Mouse (Mus musculus) neural tube, embryonic 14.5 days (tissue): ENCODE results near the gene Kctd17. TPM values are rescaled to one million over a fixed set of nuclear protein-coding genes. Genes with fewer than 3 reads are reported as not detected.

ENCODE experiments used
- ATAC-seq: fragments of 200-750 bp; cut with Nextera tagmentation; 2 replicates; pipeline ENCODE4 v1.8.0; 2017; ENCODE audit warnings: low read depth, mild to moderate bottlenecking, moderate TSS enrichment, moderate library complexity
- H3K27ac ChIP-seq: fragments of 300-500 bp; sonication (generic); 2 replicates; pipeline ENCODE4 v1.5.1; 2014; ENCODE audit warnings: low read depth, mild to moderate bottlenecking, control low read depth, low read length, moderate library complexity, mixed read lengths
- H3K27me3 ChIP-seq: fragments of 300-500 bp; sonication (generic); 2 replicates; pipeline ENCODE4 v1.6.1; 2014; ENCODE audit warnings: low read length; ENCODE audit not compliant: control insufficient read depth, insufficient read depth
- H3K36me3 ChIP-seq: fragments of 300-500 bp; sonication (generic); 2 replicates; pipeline ENCODE4 v1.6.1; 2014; ENCODE audit warnings: low read length, mixed read lengths; ENCODE audit not compliant: control insufficient read depth, insufficient read depth
- H3K4me1 ChIP-seq: fragments of 300-500 bp; sonication (generic); 2 replicates; pipeline ENCODE4 v1.6.1; 2014; ENCODE audit warnings: low read length; ENCODE audit not compliant: control insufficient read depth, insufficient read depth
- H3K4me2 ChIP-seq: fragments of 300-500 bp; sonication (generic); 2 replicates; pipeline ENCODE4 v1.6.1; 2014; ENCODE audit warnings: mild to moderate bottlenecking, low read depth, low read length, control low read depth
- H3K4me3 ChIP-seq: fragments of 300-500 bp; sonication (generic); 2 replicates; pipeline ENCODE4 v1.5.1; 2014; ENCODE audit warnings: low read depth, low read length, control low read depth, mixed read lengths
- H3K9ac ChIP-seq: fragments of 300-500 bp; sonication (generic); replicated peaks from 2 replicates; pipeline ENCODE4 v1.6.1; 2014; ENCODE audit warnings: low read depth, mild to moderate bottlenecking, control low read depth, low read length, mixed read lengths
- H3K9me3 ChIP-seq: fragments of 300-500 bp; sonication (generic); 2 replicates; pipeline ENCODE4 v1.6.1; 2016; ENCODE audit warnings: low read length; ENCODE audit not compliant: control insufficient read depth
- WGBS: fragments of 180-500 bp; shearing (Covaris S2); extraction: QIAGEN DNeasy Blood & Tissue Kit; methylation state at CpG from one replicate; pipeline ENCODE4 v1.1.7; 2014; 5-methylcytosine and 5-hydroxymethylcytosine counted together
- polyA plus RNA-seq: library from polyadenylated mRNA; unstranded; fragments of >200 nt; fragmentation: Nextera tagmentation; extraction: Ambion mirVana; gene quantifications from 2 replicates; pipeline ENCODE4 v1.2.1, GENCODE M21; 2014

Kctd17 gene
- polyA plus RNA-seq, 1 experiment from 2014 or later: 157 TPM

GRCm38 (mm10) chr15:78429139-78429459, 735 bp downstream of the Kctd17 start:
- Histone ChIP-seq H3K4me1 (peaks cover 15% of the 10 kb centered on the region), H3K27ac (peak overlapping the region; percentile 52), H3K9ac (peak overlapping the region; percentile 93), H3K4me2 (peak overlapping the region; percentile 89), H3K9me3 (no peaks in the 10 kb centered on the region), H3K27me3 (no peaks in the 10 kb centered on the region), H3K36me3 (peaks cover 17% of the 10 kb centered on the region), H3K4me3 (peak overlapping the region; percentile 82)
- no peak for ATAC-seq
- WGBS: 3% methylated on average over 3 of the region's 3 CpGs

GRCm38 (mm10) chr15:78429871-78430622, 1.7 kb downstream of the Kctd17 start:
- ATAC-seq: no peak
- no peak overlapping the region for H3K4me3 ChIP-seq
- WGBS: 89% methylated on average over 13 of the region's 13 CpGs
- H3K27ac ChIP-seq: no peak overlapping the region
- peaks cover 15% of the 10 kb centered on the region for H3K4me1 ChIP-seq
- H3K36me3 ChIP-seq: peaks cover 17% of the 10 kb centered on the region
- H3K9ac ChIP-seq: no peak overlapping the region
- H3K4me2 ChIP-seq: peak overlapping the region; percentile 89
- H3K9me3 ChIP-seq: no peaks in the 10 kb centered on the region
- H3K27me3 ChIP-seq: no peaks in the 10 kb centered on the region

- Histone ChIP-seq H3K4me3 (no peak overlapping the region), H3K9me3 (no peaks in the 10 kb centered on the region), H3K4me1 (peaks cover 15% of the 10 kb centered on the region)
These were observed 2.5 kb downstream of the Kctd17 start for GRCm38 (mm10) chr15:78430874-78431273.

GRCm38 (mm10) chr15:78431541-78432121, 3.3 kb downstream of the Kctd17 start:
- Histone ChIP-seq H3K9me3 (no peaks in the 10 kb centered on the region), H3K27ac (no peak overlapping the region), H3K4me3 (no peak overlapping the region), H3K4me2 (no peak overlapping the region), H3K9ac (no peak overlapping the region), H3K27me3 (no peaks in the 10 kb centered on the region), H3K36me3 (peaks cover 22% of the 10 kb centered on the region), H3K4me1 (peaks cover 22% of the 10 kb centered on the region)
- 84% methylated on average over 7 of the region's 7 CpGs for WGBS
- no peak for ATAC-seq

More at GRCm38 (mm10) chr15:78430874-78431273, 2.5 kb downstream of the Kctd17 start:
- ATAC-seq: no peak
- no peaks in the 10 kb centered on the region for H3K27me3 ChIP-seq
- 79% methylated on average over 10 of the region's 10 CpGs for WGBS
- H3K36me3 ChIP-seq: peaks cover 22% of the 10 kb centered on the region
- H3K27ac ChIP-seq: no peak overlapping the region
- H3K4me2 ChIP-seq: no peak overlapping the region
- H3K9ac ChIP-seq: no peak overlapping the region

- 27% methylated on average over 6 of the region's 6 CpGs for WGBS
- Histone ChIP-seq H3K27ac (no peak overlapping the region), H3K9ac (no peak overlapping the region), H3K4me1 (peaks cover 22% of the 10 kb centered on the region), H3K4me2 (no peak overlapping the region), H3K4me3 (no peak overlapping the region), H3K36me3 (peaks cover 22% of the 10 kb centered on the region), H3K27me3 (no peaks in the 10 kb centered on the region), H3K9me3 (no peaks in the 10 kb centered on the region)
- peak; percentile 3; the same call in 1 of the 2 replicates for ATAC-seq
These were observed 6.6 kb downstream of the Kctd17 start for GRCm38 (mm10) chr15:78434896-78435520.

GRCm38 (mm10) chr15:78435681-78436080, 7.3 kb downstream of the Kctd17 start:
- 79% methylated on average over 11 of the region's 11 CpGs for WGBS
- H3K9ac ChIP-seq: no peak overlapping the region
- H3K27ac ChIP-seq: no peak overlapping the region
- H3K9me3 ChIP-seq: no peaks in the 10 kb centered on the region
- H3K4me2 ChIP-seq: no peak overlapping the region
- no peak overlapping the region for H3K4me3 ChIP-seq
- peaks cover 22% of the 10 kb centered on the region for H3K36me3 ChIP-seq
- no peak for ATAC-seq
- no peaks in the 10 kb centered on the region for H3K27me3 ChIP-seq
- peaks cover 16% of the 10 kb centered on the region for H3K4me1 ChIP-seq

GRCm38 (mm10) chr15:78436380-78437192, 8.2 kb downstream of the Kctd17 start:
- H3K36me3 ChIP-seq: peaks cover 15% of the 10 kb centered on the region
- H3K27ac ChIP-seq: peak overlapping the region; percentile 57
- H3K4me1 ChIP-seq: peaks cover 16% of the 10 kb centered on the region
- 0 out of 2 replicates have a peak overlapping the region, but pooled peaks have one; percentile 37 for H3K9ac ChIP-seq
- WGBS: 11% methylated on average over 29 of the region's 32 CpGs
- peak overlapping the region; percentile 12; the same call in 1 of the 2 replicates for H3K4me3 ChIP-seq
- H3K9me3 ChIP-seq: no peaks in the 10 kb centered on the region
- no peaks in the 10 kb centered on the region for H3K27me3 ChIP-seq
- ATAC-seq: peak; percentile 48; the same call in 1 of the 2 replicates
- peak overlapping the region; percentile 42 for H3K4me2 ChIP-seq

- peaks cover 15% of the 10 kb centered on the region for H3K36me3 ChIP-seq
- peak overlapping the region; percentile 42 for H3K4me2 ChIP-seq
- H3K27ac ChIP-seq: peak overlapping the region; percentile 57; the same call in 1 of the 2 replicates
- H3K4me1 ChIP-seq: peaks cover 16% of the 10 kb centered on the region
- no peaks in the 10 kb centered on the region for H3K27me3 ChIP-seq
- 20% methylated on average over 23 of the region's 23 CpGs for WGBS
- no peaks in the 10 kb centered on the region for H3K9me3 ChIP-seq
- ATAC-seq: peak; percentile 1; the same call in 1 of the 2 replicates
- H3K4me3 ChIP-seq: no peak overlapping the region
- H3K9ac ChIP-seq: 0 out of 2 replicates have a peak overlapping the region, but pooled peaks have one; percentile 32
These were observed 9.1 kb downstream of the Kctd17 start for GRCm38 (mm10) chr15:78437237-78438017.
